Comparison of ENCODE assay signal across 9 mouse cellular contexts in genomic region chr13:52155588-52156086, GRCm38 (mm10).
DNase-seq lines count a peak whose midpoint lies in the region; ATAC-seq and TF ChIP-seq lines count a peak whose summit lies in the region.
"Had no signal": no experiment of that assay in that cellular context is flagged by ENCODE, and none has a peak within 500 bp of the region (broad histone marks: within the 10 kb centered on the region; RNA-seq: fewer than 3 reads in every experiment).

No protein-coding gene starts in this region.

- H3K4me1 ChIP-seq in intestine, embryonic 15.5 days (replicated peaks): peaks cover 24% of the 10 kb centered on the region
- H3K4me1 ChIP-seq in thymus, adult 2 months (replicated peaks; ENCODE audit: control insufficient read depth, insufficient read depth, low read length): peaks cover 13% of the 10 kb centered on the region

- intact Hi-C loops in gastrocnemius, adult 2 months (cut with DNase I): no loop called here

- H3K4me2 ChIP-seq in intestine, embryonic 15.5 days (replicated peaks): no peak overlapping the region
- H3K4me2 ChIP-seq: limb, embryonic 12.5 days had no signal

- no peak for TF ChIP-seq CTCF in gastrocnemius, adult 2 months (IDR thresholded peaks at IDR 0.05)
- TF ChIP-seq CTCF in thymus, adult 2 months (IDR thresholded peaks at IDR 0.05; ENCODE audit: borderline replicate concordance, control insufficient read depth, extremely low read depth, insufficient read depth, low read length, poor library complexity): no peak

- TF ChIP-seq POLR2A in thymus, adult 2 months (IDR thresholded peaks at IDR 0.05; ENCODE audit: control insufficient read depth, extremely low read depth, insufficient read depth, low read length, poor library complexity): no peak

- WGBS in intestine, embryonic 15.5 days: 45% methylated on average over 8 of the region's 8 CpGs
- 20% methylated on average over 8 of the region's 8 CpGs for WGBS in thymus, adult 2 months

- no peaks in the 10 kb centered on the region for H3K9me3 ChIP-seq in intestine, embryonic 15.5 days
- H3K9me3 ChIP-seq: limb, embryonic 12.5 days had no signal

- peak; percentile 34 for DNase-seq in gastrocnemius, adult 2 months
- DNase-seq in gastrocnemius, adult 18-20 months (ENCODE audit: low spot score): no peak
- peak; percentile 20 for DNase-seq in CD4-positive helper T cell, adult 2 months (ENCODE audit: low read depth, low spot score)
- peak; percentile 16 for DNase-seq in lung, postnatal 25 days (ENCODE audit: low spot score)
- DNase-seq in cerebellum, postnatal 4 days (ENCODE audit: low spot score in 2 of 2): no peak
- DNase-seq in layer of hippocampus, postnatal 36 days: no peak
- DNase-seq in thymus, adult 2 months: no peak

- no peaks in the 10 kb centered on the region for H3K36me3 ChIP-seq in intestine, embryonic 15.5 days
- no peaks in the 10 kb centered on the region for H3K36me3 ChIP-seq in thymus, adult 2 months (ENCODE audit: control insufficient read depth, insufficient read depth, low read length)
- H3K36me3 ChIP-seq: limb, embryonic 12.5 days had no signal

- peak overlapping the region; percentile 81 for H3K27ac ChIP-seq in gastrocnemius, adult 2 months
- H3K27ac ChIP-seq in intestine, embryonic 15.5 days: no peak overlapping the region
- H3K27ac ChIP-seq in thymus, adult 2 months (ENCODE audit: control insufficient read depth, insufficient read depth, low read length): no peak overlapping the region
- H3K27ac ChIP-seq: limb, embryonic 12.5 days had no signal

- peak; percentile 40; the same call in 1 of the 2 replicates for ATAC-seq in intestine, embryonic 15.5 days

- H3K9ac ChIP-seq in intestine, embryonic 15.5 days: no peak overlapping the region
- H3K9ac ChIP-seq: limb, embryonic 12.5 days had no signal

- H3K4me3 ChIP-seq in gastrocnemius, adult 2 months: no peak overlapping the region; the same call in 1 of the 2 replicates
- no peak overlapping the region for H3K4me3 ChIP-seq in intestine, embryonic 15.5 days (replicated peaks)
- no peak overlapping the region for H3K4me3 ChIP-seq in thymus, adult 2 months (ENCODE audit: control insufficient read depth, insufficient read depth, low read length)
- H3K4me3 ChIP-seq: limb, embryonic 12.5 days had no signal

- H3K27me3 ChIP-seq in intestine, embryonic 15.5 days (replicated peaks): no peaks in the 10 kb centered on the region
- H3K27me3 ChIP-seq in thymus, adult 2 months (ENCODE audit: control insufficient read depth, insufficient read depth, low read length): no peaks in the 10 kb centered on the region
- H3K27me3 ChIP-seq: limb, embryonic 12.5 days had no signal

Comparison
In these comparisons a context has a peak if more than half of its experiments do, and no peak if none do; other contexts are left out.
1. DNase-seq: peak in gastrocnemius, adult 2 months (single experiment), CD4-positive helper T cell, adult 2 months (single experiment) and lung, postnatal 25 days (single experiment); none in gastrocnemius, adult 18-20 months (single experiment), cerebellum, postnatal 4 days (0 of 2), layer of hippocampus, postnatal 36 days (0 of 2) and thymus, adult 2 months (single experiment).